Mouse (Mus musculus) thymus, adult 2 months (tissue): ENCODE results near the gene Wdr17.

Experiments
- CTCF ChIP-seq: fragments of 200-500 bp; IDR thresholded peaks from 2 replicates; pipeline ENCODE4 v1.5.1; 2012; ENCODE audit warnings: mild to moderate bottlenecking, control low read depth, low read length, moderate library complexity, borderline replicate concordance; ENCODE audit not compliant: control insufficient read depth, poor library complexity, insufficient read depth; ENCODE audit errors: extremely low read depth
- POLR2A ChIP-seq: fragments of 200-500 bp; IDR thresholded peaks from 2 replicates; pipeline ENCODE4 v1.6.1; 2012; ENCODE audit warnings: mild to moderate bottlenecking, low read length, control low read depth, moderate library complexity; ENCODE audit not compliant: control insufficient read depth, poor library complexity, insufficient read depth; ENCODE audit errors: extremely low read depth

DNA sequence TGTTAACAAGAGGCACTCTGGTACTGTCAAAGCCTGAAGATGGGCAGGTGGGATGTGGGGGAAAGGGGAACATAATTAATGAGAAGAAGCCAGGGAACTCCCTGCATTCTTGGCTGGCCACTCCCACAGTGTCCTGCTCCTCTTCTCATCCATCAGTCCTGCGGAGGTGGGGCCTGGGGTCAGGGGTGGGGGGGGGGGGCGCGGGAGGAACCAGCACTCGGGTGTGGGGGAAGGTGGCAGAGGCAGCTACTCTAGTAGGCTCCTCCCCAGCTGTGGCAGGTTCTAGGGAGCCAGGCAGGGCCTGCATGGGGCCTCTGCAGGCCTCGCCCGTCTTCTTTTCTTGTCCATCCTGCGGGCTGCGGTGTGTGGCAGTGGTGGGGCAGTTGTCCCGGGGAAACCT is 30.7 kb upstream of the Wdr17 start:
- TF ChIP-seq POLR2A (no peak), CTCF (no peak)
